Mouse (Mus musculus): Measurements from ENCODE around the gene Serpinf1. TPM values are rescaled to one million over a fixed set of nuclear protein-coding genes. Genes with fewer than 3 reads are reported as not detected.
"Not testable (repeated sequence)": the region's sequence is repeated elsewhere in the genome, so short reads cannot be mapped to it uniquely, and the experiment has no call there.

Gene Serpinf1
- total RNA-seq, 2 experiments from 2014 or later: 92.3 to 117 TPM

DNA sequence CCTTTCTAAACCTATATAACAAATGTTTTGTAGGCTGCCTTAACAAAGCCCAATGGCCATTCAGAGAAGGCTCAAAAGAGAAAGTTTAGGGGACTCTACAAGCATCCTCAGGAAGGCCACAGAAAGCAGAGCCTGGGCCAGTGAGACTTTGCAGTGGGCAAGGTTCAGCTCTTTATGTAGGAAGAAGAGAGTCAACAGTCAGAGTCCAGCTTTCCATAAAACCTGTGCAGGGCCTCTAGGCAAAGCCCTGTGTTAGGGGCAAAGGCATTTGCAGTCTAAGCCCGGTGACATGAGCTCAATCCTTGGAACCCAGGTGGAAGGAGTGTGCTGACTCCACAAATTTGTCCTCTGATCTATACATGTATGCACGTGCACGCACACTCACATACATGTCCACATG is 2.0 kb upstream of the Serpinf1 start:
- no peak for ATAC-seq (replicated peaks; ENCODE audit: poor library complexity)

DNA sequence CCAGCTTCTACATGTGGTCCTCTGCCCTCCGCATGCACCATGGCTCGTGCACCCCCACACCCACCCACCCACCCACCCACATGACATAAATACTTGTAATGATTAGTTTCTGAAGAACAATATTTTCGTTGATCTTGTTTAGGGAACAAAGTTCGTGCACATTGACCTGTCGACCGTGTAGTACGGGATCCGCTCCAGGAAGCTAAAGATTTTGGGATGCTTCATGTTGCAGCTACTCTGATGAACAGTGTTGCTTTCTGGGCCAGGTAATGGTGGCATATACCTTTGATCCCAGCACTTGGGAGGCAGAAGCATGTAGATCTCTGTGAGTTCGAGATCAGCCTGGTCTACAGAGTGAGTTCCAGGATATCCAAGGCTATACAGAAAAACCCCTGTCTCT is 1.5 kb upstream of the Serpinf1 start:
- ATAC-seq (replicated peaks; ENCODE audit: poor library complexity): no peak

GRCm38 (mm10) chr11:75423091-75423490 is 590 bp upstream of the Serpinf1 start:
- no peak for ATAC-seq (replicated peaks; ENCODE audit: poor library complexity)

DNA sequence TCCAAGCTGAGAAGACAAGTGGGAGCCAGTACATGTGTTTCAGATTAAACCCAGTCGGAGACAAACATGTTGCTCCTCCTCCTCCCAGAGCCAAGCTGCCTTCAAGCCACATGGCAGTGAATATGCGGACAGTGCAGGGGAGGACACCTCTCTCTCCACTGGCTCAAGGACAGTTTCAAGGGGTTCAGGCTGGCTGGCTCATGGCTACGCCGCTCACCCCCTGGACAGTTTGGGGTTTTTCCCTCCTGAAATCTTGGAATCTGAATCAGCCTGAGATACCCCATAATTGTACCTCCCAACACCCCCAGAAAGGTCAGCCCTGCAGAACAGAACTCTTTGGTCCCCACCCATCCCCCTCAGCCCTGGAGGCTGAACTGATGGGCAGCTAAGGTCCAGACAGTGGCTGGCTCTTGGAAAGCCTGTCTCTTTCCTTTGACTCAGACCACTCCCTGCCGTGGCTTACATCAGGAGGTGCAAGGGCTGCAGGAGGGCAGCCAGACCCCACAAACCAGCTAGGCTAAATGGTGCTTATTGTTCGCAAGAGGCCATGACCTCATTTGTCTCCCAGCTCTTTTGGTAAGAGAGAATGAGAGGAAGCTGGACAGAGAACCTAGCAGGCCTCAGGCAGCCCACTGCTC is 1.0 kb downstream of the Serpinf1 start:
- no peak for ATAC-seq (replicated peaks; ENCODE audit: poor library complexity)

GRCm38 (mm10) chr11:75420810-75421374 is 1.6 kb downstream of the Serpinf1 start:
- ATAC-seq (replicated peaks; ENCODE audit: poor library complexity): no peak

GRCm38 (mm10) chr11:75420037-75420436 is 2.5 kb downstream of the Serpinf1 start:
- ATAC-seq (replicated peaks; ENCODE audit: poor library complexity): no peak

GRCm38 (mm10) chr11:75415994-75416393 is 6.5 kb downstream of the Serpinf1 start:
- no peak for ATAC-seq (replicated peaks; ENCODE audit: poor library complexity)

GRCm38 (mm10) chr11:75415096-75415495 is 7.4 kb downstream of the Serpinf1 start:
- ATAC-seq (replicated peaks; ENCODE audit: poor library complexity): peak; percentile 96

DNA sequence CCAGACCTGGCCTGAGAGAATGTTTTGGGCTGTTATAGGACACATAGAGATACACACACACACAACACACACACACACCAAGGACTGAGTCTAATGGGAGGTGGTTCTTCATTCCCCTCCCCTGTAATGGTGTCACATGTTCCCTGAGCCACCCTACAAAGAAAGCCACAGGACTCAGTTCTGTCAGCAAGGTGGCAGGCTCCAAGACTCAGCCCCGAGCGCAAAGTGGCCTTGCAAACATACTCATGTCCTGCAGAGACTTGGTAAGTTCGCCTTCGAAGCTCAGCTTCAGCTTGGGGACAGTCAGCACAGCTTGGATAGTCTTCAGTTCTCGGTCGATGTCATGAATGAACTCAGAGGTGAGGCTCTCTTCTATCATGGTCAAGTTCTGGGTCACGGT is 11.9 kb downstream of the Serpinf1 start:
- no peak for ATAC-seq (replicated peaks; ENCODE audit: poor library complexity)

DNA sequence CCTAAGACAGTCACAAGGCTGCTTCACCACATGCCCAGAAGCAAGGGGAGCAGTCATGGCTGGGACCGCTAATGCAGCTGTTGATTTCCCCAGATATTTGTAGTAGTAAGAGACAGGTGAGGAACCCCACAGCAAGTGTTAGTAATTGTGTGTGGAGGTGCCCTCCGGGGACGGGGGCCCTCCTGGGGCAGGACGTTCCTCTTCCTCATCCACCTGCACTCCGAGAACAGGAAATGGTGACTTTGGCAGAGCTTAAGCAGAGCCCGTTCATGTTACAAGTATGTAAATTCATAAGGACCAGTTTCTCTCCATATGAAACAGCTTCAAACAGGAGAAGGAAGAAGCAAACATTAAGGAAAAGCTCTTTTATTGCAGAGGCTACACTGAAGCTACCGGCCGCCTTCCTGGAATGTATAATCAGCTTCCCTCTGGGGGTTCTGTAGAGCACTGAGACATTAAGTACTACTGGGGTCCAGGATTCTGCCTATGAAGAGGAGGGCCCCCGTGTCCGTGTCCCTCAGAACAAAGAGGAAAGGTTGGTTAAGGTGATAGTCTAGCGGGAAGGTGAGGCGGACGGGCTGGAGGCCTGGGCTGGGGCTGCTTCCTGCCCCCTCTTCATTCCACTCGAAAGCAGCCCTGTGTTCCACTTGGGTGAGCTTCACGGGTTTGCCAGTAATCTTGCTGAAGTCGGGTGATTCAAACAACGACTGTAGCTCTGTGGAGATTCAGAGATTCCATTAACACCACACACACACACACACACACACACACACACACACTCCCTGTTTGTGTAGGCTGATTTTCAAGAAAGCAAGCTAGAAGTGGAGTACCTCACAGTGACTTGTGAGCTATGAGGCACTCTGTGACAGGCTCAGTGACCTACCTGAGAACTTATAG is 12.6 kb downstream of the Serpinf1 start:
- ATAC-seq (replicated peaks; ENCODE audit: poor library complexity): no peak

GRCm38 (mm10) chr11:75406865-75407264 is 15.6 kb downstream of the Serpinf1 start:
- peak; percentile 77 for ATAC-seq (replicated peaks; ENCODE audit: poor library complexity)

- ATAC-seq (replicated peaks; ENCODE audit: poor library complexity): no peak
Measured at GRCm38 (mm10) chr11:75406104-75406503, 16.4 kb downstream of the Serpinf1 start.

DNA sequence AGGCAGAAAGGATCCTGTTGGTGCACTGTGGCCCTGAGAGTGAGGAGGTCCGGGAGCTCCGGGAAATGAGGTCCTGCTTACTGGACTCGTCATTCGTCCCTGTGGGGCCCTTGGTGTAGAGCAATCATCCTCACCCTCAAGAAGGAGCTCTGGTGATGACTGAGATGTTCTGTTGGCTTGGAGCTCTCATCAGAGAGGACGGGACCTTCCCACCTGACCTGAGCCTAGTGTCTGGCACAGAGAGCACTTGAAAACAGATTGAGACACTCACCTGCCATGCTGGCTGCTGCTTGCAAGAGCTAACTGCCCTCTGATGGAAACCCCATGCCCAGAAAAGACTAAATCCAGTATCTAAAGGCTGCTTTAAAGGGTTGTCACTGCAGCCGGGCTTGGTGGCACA is 17.7 kb downstream of the Serpinf1 start:
- no peak for ATAC-seq (replicated peaks; ENCODE audit: poor library complexity)

DNA sequence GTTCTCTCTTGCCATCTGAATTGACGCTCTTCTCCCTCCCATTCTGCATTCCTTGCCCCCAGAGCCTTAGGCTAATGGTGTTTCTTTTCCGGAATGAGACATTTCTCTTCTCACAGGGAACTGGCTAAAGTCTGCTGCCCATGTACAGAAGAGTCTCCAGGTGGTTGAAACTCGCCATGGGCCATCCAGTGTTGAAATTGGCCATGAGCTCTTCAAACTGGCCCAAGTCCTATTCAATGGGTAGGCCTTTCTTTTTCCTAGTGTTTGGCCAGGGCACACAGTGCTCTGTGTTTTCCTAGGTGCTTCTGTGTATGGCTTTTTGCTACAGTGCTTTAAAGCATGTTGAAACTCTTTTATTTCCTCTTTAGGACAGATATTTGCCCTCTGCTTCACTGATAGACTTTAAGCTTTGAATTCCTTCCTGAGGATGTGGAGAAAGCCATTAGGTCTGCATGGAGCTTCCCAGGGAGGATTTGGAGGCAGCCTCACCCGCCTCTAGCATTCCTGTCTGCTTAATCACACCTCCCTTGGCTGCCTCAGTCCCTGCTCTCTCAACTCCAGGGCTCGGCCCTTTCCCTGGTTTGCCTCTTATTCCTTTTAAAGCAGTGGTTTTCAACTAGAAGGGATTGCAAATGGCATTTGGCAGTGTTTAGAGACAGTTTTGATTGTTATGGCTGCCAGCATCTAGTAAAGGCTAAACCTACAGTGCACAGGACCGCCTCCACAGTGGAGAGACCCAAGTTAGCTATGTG is 19.0 kb downstream of the Serpinf1 start:
- no peak for ATAC-seq (replicated peaks; ENCODE audit: poor library complexity)

GRCm38 (mm10) chr11:75402271-75402690 is 20.2 kb downstream of the Serpinf1 start:
- ATAC-seq (replicated peaks; ENCODE audit: poor library complexity): peak; percentile 91

DNA sequence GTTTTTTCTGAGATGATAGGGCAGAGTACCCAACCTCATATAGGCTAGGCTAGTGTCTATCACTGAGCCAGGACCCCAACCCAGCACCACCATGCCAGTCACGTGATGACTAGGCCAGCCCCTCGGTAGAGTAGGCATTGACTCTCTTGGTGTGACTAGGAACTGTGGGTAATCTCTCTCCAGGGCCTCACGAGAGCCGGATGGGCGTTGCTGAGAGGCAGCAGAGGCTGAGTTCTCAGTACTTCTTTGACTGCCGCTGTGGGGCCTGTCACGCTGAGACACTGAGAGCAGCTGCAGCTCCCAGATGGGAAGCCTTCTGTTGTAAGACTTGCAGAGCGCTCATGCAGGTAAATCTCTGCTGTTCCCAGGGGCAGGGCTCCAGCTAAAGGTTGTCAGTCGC is 22.4 kb downstream of the Serpinf1 start:
- ATAC-seq (replicated peaks; ENCODE audit: poor library complexity): no peak

- ATAC-seq (replicated peaks; ENCODE audit: poor library complexity): no peak
Measured at GRCm38 (mm10) chr11:75399411-75399841, 23.1 kb downstream of the Serpinf1 start.

DNA sequence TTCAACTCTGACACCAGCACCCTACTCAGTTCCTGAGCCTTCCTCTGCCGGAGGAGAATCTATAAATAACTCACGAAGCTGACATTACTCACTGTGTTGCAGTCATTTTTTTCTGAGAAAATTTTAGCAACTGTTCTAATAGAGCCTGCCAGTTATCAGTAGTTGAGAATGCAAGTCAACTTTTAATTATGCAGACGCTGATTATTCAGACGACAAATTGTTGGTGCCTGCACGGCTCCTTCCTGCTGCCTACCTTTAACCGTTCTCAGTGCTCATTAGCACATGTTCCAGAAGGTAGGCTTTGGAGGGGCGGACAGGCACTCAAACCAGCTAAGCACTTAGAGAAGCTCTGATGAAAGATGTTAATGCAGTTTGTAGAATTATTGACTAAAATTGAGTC is 25.0 kb downstream of the Serpinf1 start:
- ATAC-seq (replicated peaks; ENCODE audit: poor library complexity): no peak

- no peak for ATAC-seq (replicated peaks; ENCODE audit: poor library complexity)
Measured at GRCm38 (mm10) chr11:75395611-75396010, 26.9 kb downstream of the Serpinf1 start.

- peak; percentile 76 for ATAC-seq (replicated peaks; ENCODE audit: poor library complexity)
Measured at GRCm38 (mm10) chr11:75383529-75383928, 39.0 kb downstream of the Serpinf1 start.

DNA sequence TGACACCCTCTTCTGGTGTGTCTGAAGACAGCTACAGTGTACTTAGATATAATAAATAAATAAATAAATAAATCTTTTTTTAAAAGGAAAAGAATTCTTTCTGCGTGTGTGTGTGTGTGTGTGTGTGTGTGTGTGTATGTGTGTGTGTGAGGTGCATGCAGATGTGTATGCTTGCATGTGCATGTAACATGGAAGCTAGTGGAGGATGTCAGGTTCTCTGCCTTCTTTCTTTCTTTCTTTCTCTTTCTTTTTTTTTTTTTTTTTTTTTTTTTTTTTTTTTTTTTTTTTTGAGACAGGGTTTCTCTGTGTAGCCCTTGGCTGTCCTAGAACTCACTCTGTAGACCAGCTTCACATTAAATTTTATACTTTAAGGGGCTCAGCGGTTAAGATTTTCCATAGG is 43.7 kb downstream of the Serpinf1 start:
- not testable (repeated sequence) for ATAC-seq (replicated peaks; ENCODE audit: poor library complexity)
